ENCODE assay signal across 8 mouse cellular contexts in the genomic region with DNA sequence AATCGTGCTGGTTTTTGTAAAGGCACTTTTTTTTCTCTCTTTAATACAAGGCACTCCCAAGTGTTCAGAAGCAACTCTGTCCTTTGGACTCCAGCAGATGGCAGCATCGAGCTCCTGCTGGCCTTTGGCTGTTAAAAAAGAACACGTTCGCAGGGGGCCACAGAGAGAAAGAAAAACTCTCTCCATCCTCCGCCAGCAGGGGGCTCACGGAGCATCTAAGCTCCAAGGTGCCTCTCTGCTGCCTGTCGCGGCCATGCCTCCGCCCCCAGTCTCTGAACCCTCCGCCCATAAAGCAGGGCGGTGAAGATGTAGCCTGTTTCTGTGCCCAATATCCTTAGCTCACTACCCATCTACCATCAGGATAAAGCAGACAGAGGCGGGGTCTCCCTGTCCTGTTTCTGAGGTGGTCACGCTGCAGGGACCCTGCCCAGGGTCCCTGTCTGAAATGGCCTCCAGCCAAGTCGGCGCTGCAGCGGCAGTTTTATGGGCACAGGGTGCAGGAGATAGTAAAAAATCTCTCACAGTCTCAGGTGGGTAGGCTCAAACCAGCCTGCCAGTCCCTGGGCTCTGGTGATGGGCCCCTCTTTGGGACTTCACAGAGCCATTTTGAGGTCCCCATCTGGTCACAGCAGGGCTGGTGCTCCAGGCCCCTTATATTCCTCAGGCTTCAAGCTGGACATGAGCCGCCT.
DNase-seq lines count a peak whose midpoint lies in the region; ATAC-seq and TF ChIP-seq lines count a peak whose summit lies in the region.

No protein-coding gene starts in this region.

- H3K27me3 ChIP-seq in heart, embryonic 11.5 days (ENCODE audit: control insufficient read depth, insufficient read depth, low read length): no peaks in the 10 kb centered on the region
- H3K27me3 ChIP-seq in kidney, embryonic 14.5 days (ENCODE audit: control insufficient read depth, insufficient read depth, low read length): no peaks in the 10 kb centered on the region
- no peaks in the 10 kb centered on the region for H3K27me3 ChIP-seq in limb, embryonic 13.5 days

- peak; percentile 47; the same call in 1 of the 2 replicates for ATAC-seq in heart, embryonic 11.5 days (replicated peaks; ENCODE audit: insufficient number of reproducible peaks, low FRiP score, low TSS enrichment)
- peak; percentile 87 for ATAC-seq in kidney, embryonic 14.5 days (ENCODE audit: low FRiP score, low TSS enrichment)
- peak; percentile 79; the same call in 1 of the 2 replicates for ATAC-seq in limb, embryonic 13.5 days (ENCODE audit: low FRiP score, low read depth)

- no peak overlapping the region for H3K4me3 ChIP-seq in bone marrow macrophage, adult 2 months (ENCODE audit: insufficient read depth, low read length)
- no peak overlapping the region for H3K4me3 ChIP-seq in embryonic fibroblast, embryonic 13.5 days (ENCODE audit: insufficient read depth, low read length)
- H3K4me3 ChIP-seq in heart, embryonic 11.5 days (ENCODE audit: low read depth, low read length): no peak overlapping the region
- H3K4me3 ChIP-seq in kidney, embryonic 14.5 days (ENCODE audit: low read length): peak overlapping the region; percentile 9; the same call in 1 of the 2 replicates
- no peak overlapping the region for H3K4me3 ChIP-seq in limb, embryonic 13.5 days

- peak overlapping the region; percentile 9; the same call in 1 of the 2 replicates for H3K4me2 ChIP-seq in heart, embryonic 11.5 days
- H3K4me2 ChIP-seq in kidney, embryonic 14.5 days (replicated peaks; ENCODE audit: low read depth, low read length): peak overlapping the region; percentile 30; the same call in 1 of the 2 replicates
- H3K4me2 ChIP-seq in limb, embryonic 13.5 days (replicated peaks): peak overlapping the region; percentile 43

- no peak for TF ChIP-seq POLR2A in bone marrow macrophage, adult 2 months (IDR thresholded peaks at IDR 0.05; ENCODE audit: borderline replicate concordance, low read depth, low read length)
- TF ChIP-seq POLR2A in embryonic fibroblast, embryonic 13.5 days (IDR thresholded peaks at IDR 0.05; ENCODE audit: low read depth, low read length): no peak

- TF ChIP-seq CTCF in bone marrow macrophage, adult 2 months (IDR thresholded peaks at IDR 0.05; ENCODE audit: low read depth, low read length): peak; percentile 85
- peak; percentile 61 for TF ChIP-seq CTCF in embryonic fibroblast, embryonic 13.5 days (IDR thresholded peaks at IDR 0.05; ENCODE audit: borderline replicate concordance, insufficient read depth, low read length)

- 24% methylated on average over 17 of the region's 17 CpGs for WGBS in heart, embryonic 11.5 days (ENCODE audit: insufficient replicate concordance)
- WGBS in kidney, embryonic 14.5 days: 21% methylated on average over 17 of the region's 17 CpGs
- WGBS in limb, embryonic 13.5 days: 12% methylated on average over 17 of the region's 17 CpGs

- no peak overlapping the region for H3K9ac ChIP-seq in heart, embryonic 11.5 days (ENCODE audit: low read depth, low read length)
- H3K9ac ChIP-seq in kidney, embryonic 14.5 days (ENCODE audit: low read depth, low read length): no peak overlapping the region
- H3K9ac ChIP-seq in limb, embryonic 13.5 days: no peak overlapping the region

- no peaks in the 10 kb centered on the region for H3K4me1 ChIP-seq in bone marrow macrophage, adult 2 months (ENCODE audit: control insufficient read depth, insufficient read depth, low read length)
- H3K4me1 ChIP-seq in embryonic fibroblast, embryonic 13.5 days (ENCODE audit: control insufficient read depth, insufficient read depth, low read length): no peaks in the 10 kb centered on the region
- no peaks in the 10 kb centered on the region for H3K4me1 ChIP-seq in heart, embryonic 11.5 days (ENCODE audit: control insufficient read depth, insufficient read depth, low read length)
- H3K4me1 ChIP-seq in kidney, embryonic 14.5 days (ENCODE audit: control insufficient read depth, insufficient read depth, low read length): 0 out of 2 replicates have a peak, but pooled peaks cover 3% of the 10 kb centered on the region
- H3K4me1 ChIP-seq in limb, embryonic 13.5 days: peaks cover 6% of the 10 kb centered on the region

- H3K36me3 ChIP-seq in heart, embryonic 11.5 days (ENCODE audit: control insufficient read depth, insufficient read depth, low read length): peaks cover 15% of the 10 kb centered on the region
- H3K36me3 ChIP-seq in kidney, embryonic 14.5 days (ENCODE audit: control insufficient read depth, insufficient read depth, low read length): peaks cover 10% of the 10 kb centered on the region
- peaks cover 43% of the 10 kb centered on the region for H3K36me3 ChIP-seq in limb, embryonic 13.5 days

- peak; percentile 95 for DNase-seq in A20 (ENCODE audit: low read depth, low spot score)
- peak; percentile 46 to 63 for DNase-seq in monocyte, adult 2 months (ENCODE audit: low read depth in 1 of 2, low spot score in 2 of 2)
- DNase-seq in spleen, postnatal 14 days (ENCODE audit: low spot score in 2 of 2): peak; percentile 57 to 72

- no peaks in the 10 kb centered on the region for H3K9me3 ChIP-seq in heart, embryonic 11.5 days (replicated peaks; ENCODE audit: control insufficient read depth, low read length)
- H3K9me3 ChIP-seq in kidney, embryonic 14.5 days (ENCODE audit: control insufficient read depth, low read length): no peaks in the 10 kb centered on the region
- H3K9me3 ChIP-seq in limb, embryonic 13.5 days: no peaks in the 10 kb centered on the region

- H3K27ac ChIP-seq in bone marrow macrophage, adult 2 months (ENCODE audit: insufficient read depth, low read depth, low read length): no peak overlapping the region
- no peak overlapping the region for H3K27ac ChIP-seq in embryonic fibroblast, embryonic 13.5 days (ENCODE audit: insufficient read depth, low read length)
- no peak overlapping the region for H3K27ac ChIP-seq in heart, embryonic 11.5 days (ENCODE audit: low read depth, low read length)
- no peak overlapping the region for H3K27ac ChIP-seq in kidney, embryonic 14.5 days (ENCODE audit: low read depth, low read length)
- H3K27ac ChIP-seq in limb, embryonic 13.5 days: peak overlapping the region; percentile 10; the same call in 1 of the 2 replicates
